8 mouse cellular contexts compared by ENCODE assay signal in genomic region chr10:128549682-128550057, GRCm38 (mm10). TPM values are rescaled to one million over a fixed set of nuclear protein-coding genes. Genes with fewer than 3 reads are reported as not detected.
DNase-seq lines count a peak whose midpoint lies in the region; ATAC-seq and TF ChIP-seq lines count a peak whose summit lies in the region.
"Not testable (repeated sequence)": the region's sequence is repeated elsewhere in the genome, so short reads cannot be mapped to it uniquely, and the experiment has no call there.

No protein-coding gene starts in this region.

- H3K4me3 ChIP-seq in hindbrain, embryonic 11.5 days (ENCODE audit: low read depth, low read length); kidney, postnatal 0 days (replicated peaks; ENCODE audit: low read depth, low read length); myocyte; thymus, adult 2 months (ENCODE audit: control insufficient read depth, insufficient read depth, low read length): not testable (repeated sequence)
- peak overlapping the region; percentile 89; the same call in 1 of the 2 replicates for H3K4me3 ChIP-seq in liver, embryonic 15.5 days (replicated peaks)

- not testable (repeated sequence) for H3K9ac ChIP-seq in hindbrain, embryonic 11.5 days (ENCODE audit: low read depth, low read length); kidney, postnatal 0 days (ENCODE audit: low read depth, low read length)
- H3K9ac ChIP-seq in liver, embryonic 15.5 days = 0 out of 2 replicates have a peak overlapping the region, but pooled peaks have one; percentile 26

- not testable (repeated sequence) for ATAC-seq in hindbrain, embryonic 11.5 days (ENCODE audit: low FRiP score); kidney, postnatal 0 days (replicated peaks; ENCODE audit: low FRiP score, low read depth); liver, embryonic 15.5 days (ENCODE audit: insufficient read depth)

- not testable (repeated sequence) for H3K4me2 ChIP-seq in hindbrain, embryonic 11.5 days (replicated peaks; ENCODE audit: low read depth, low read length)
- H3K4me2 ChIP-seq in kidney, postnatal 0 days (ENCODE audit: low read length) = 0 out of 2 replicates have a peak overlapping the region, but pooled peaks have one; percentile 23
- peak overlapping the region; percentile 90 for H3K4me2 ChIP-seq in liver, embryonic 15.5 days
- peak overlapping the region; percentile 76 for H3K4me2 ChIP-seq in myocyte (ENCODE audit: low read depth)

- H3K27ac ChIP-seq in hindbrain, embryonic 11.5 days (ENCODE audit: low read depth, low read length); kidney, postnatal 0 days; thymus, adult 2 months (ENCODE audit: control insufficient read depth, insufficient read depth, low read length): not testable (repeated sequence)
- peak overlapping the region; percentile 94 for H3K27ac ChIP-seq in liver, embryonic 15.5 days (replicated peaks)

- not testable (repeated sequence) for TF ChIP-seq POLR2A in myocyte (IDR thresholded peaks at IDR 0.05; ENCODE audit: insufficient read length, low read depth); thymus, adult 2 months (IDR thresholded peaks at IDR 0.05; ENCODE audit: control insufficient read depth, extremely low read depth, insufficient read depth, low read length, poor library complexity)

- H3ac ChIP-seq in myocyte (ENCODE audit: control insufficient read depth, insufficient read length) = not testable (repeated sequence)

- H3K36me3 ChIP-seq in hindbrain, embryonic 11.5 days (ENCODE audit: control insufficient read depth, insufficient read depth, low read length); kidney, postnatal 0 days (ENCODE audit: insufficient read depth, low read length); myocyte (ENCODE audit: control insufficient read depth, insufficient read depth); thymus, adult 2 months (ENCODE audit: control insufficient read depth, insufficient read depth, low read length): not testable (repeated sequence)
- peaks cover 13% of the 10 kb centered on the region for H3K36me3 ChIP-seq in liver, embryonic 15.5 days (replicated peaks)

- 74% methylated on average over 6 of the region's 6 CpGs for WGBS in hindbrain, embryonic 11.5 days
- 69% methylated on average over 6 of the region's 6 CpGs for WGBS in kidney, postnatal 0 days
- WGBS in liver, embryonic 15.5 days (ENCODE audit: insufficient replicate concordance) = 53% methylated on average over 6 of the region's 6 CpGs
- 78% methylated on average over 6 of the region's 6 CpGs for WGBS in thymus, adult 2 months

- peaks cover 30% of the 10 kb centered on the region for H3K79me2 ChIP-seq in myocyte (ENCODE audit: control insufficient read depth, insufficient read depth)

- H3K9me3 ChIP-seq in hindbrain, embryonic 11.5 days (ENCODE audit: control insufficient read depth, low read length); kidney, postnatal 0 days (replicated peaks; ENCODE audit: low read length); liver, embryonic 15.5 days (replicated peaks): not testable (repeated sequence)

- H3K4me1 ChIP-seq in hindbrain, embryonic 11.5 days (replicated peaks; ENCODE audit: control insufficient read depth, insufficient read depth, low read length); kidney, postnatal 0 days (replicated peaks; ENCODE audit: insufficient read depth, low read length); thymus, adult 2 months (replicated peaks; ENCODE audit: control insufficient read depth, insufficient read depth, low read length): not testable (repeated sequence)
- H3K4me1 ChIP-seq in liver, embryonic 15.5 days (replicated peaks) = peaks cover 22% of the 10 kb centered on the region

- peak; percentile 36 for DNase-seq in NIH3T3 (ENCODE audit: low read depth)
- DNase-seq in cerebellum, postnatal 36 days = peak; percentile 36 to 38
- peak; percentile 21 to 36 for DNase-seq in gastrocnemius, adult 8-10 months (ENCODE audit: low spot score in 2 of 2)
- peak; percentile 10 for DNase-seq in hindbrain, embryonic 11.5 days (ENCODE audit: low spot score)
- DNase-seq in kidney, postnatal 0 days (ENCODE audit: low spot score) = not testable (repeated sequence)
- peak; percentile 15 for DNase-seq in thymus, adult 2 months

- TF ChIP-seq CTCF in kidney, postnatal 0 days (IDR thresholded peaks at IDR 0.05; ENCODE audit: low read depth); thymus, adult 2 months (IDR thresholded peaks at IDR 0.05; ENCODE audit: borderline replicate concordance, control insufficient read depth, extremely low read depth, insufficient read depth, low read length, poor library complexity): not testable (repeated sequence)

- not testable (repeated sequence) for H3K27me3 ChIP-seq in hindbrain, embryonic 11.5 days (ENCODE audit: control insufficient read depth, insufficient read depth, low read length); kidney, postnatal 0 days (ENCODE audit: insufficient read depth, low read length); liver, embryonic 15.5 days; myocyte (ENCODE audit: control insufficient read depth, insufficient read depth, insufficient read length); thymus, adult 2 months (ENCODE audit: control insufficient read depth, insufficient read depth, low read length)

RNA-seq across cellular contexts. Expression of gene Rpl41, which starts 0.6 kb away (rescaled TPM):
- total RNA-seq in gastrocnemius, adult 8-10 months (2022) = 1,000 to 10,000 TPM in 2 of 4 experiments, 100 to 1,000 TPM in 2; 907 to 1,327 (median 1,023) TPM
- polyA plus RNA-seq in hindbrain, embryonic 11.5 days (2014; fragmentation: Nextera tagmentation; extraction: Ambion mirVana) = 2,785 and 2,836 TPM in 2 replicates
- polyA plus RNA-seq in kidney, postnatal 0 days (2015; fragmentation: Nextera tagmentation; extraction: Ambion mirVana) = 3,897 and 4,536 TPM in 2 replicates
- 1,944 and 2,155 TPM in 2 replicates for polyA plus RNA-seq in liver, embryonic 15.5 days (2015; fragmentation: Nextera tagmentation; extraction: Ambion mirVana)
- polyA plus RNA-seq in myocyte (2012; fragmentation: generic; extraction: Trizol) = 12,553 TPM
- polyA plus RNA-seq in thymus, adult 2 months (2012; rRNA removed) = 1,821 and 2,108 TPM in 2 replicates

RNA-seq across cellular contexts. Expression of gene Zc3h10, which starts 2.1 kb away (rescaled TPM):
- 1 to 10 TPM; 5.7 to 7.5 (median 6.7) TPM for total RNA-seq in gastrocnemius, adult 8-10 months (2022)
- polyA plus RNA-seq in hindbrain, embryonic 11.5 days (2014; fragmentation: Nextera tagmentation; extraction: Ambion mirVana) = 14.1 and 15.0 TPM in 2 replicates
- polyA plus RNA-seq in kidney, postnatal 0 days (2015; fragmentation: Nextera tagmentation; extraction: Ambion mirVana) = 13.7 and 16.9 TPM in 2 replicates
- 4.9 and 5.8 TPM in 2 replicates for polyA plus RNA-seq in liver, embryonic 15.5 days (2015; fragmentation: Nextera tagmentation; extraction: Ambion mirVana)
- 13.8 TPM for polyA plus RNA-seq in myocyte (2012; fragmentation: generic; extraction: Trizol)
- polyA plus RNA-seq in thymus, adult 2 months (2012; rRNA removed) = 25.6 and 27.1 TPM in 2 replicates

RNA-seq across cellular contexts. Expression of gene Pa2g4, which starts 16.1 kb away (rescaled TPM):
- total RNA-seq in gastrocnemius, adult 8-10 months (2022) = 10 to 100 TPM; 29.0 to 39.9 (median 33.1) TPM
- polyA plus RNA-seq in hindbrain, embryonic 11.5 days (2014; fragmentation: Nextera tagmentation; extraction: Ambion mirVana) = 220 and 243 TPM in 2 replicates
- polyA plus RNA-seq in kidney, postnatal 0 days (2015; fragmentation: Nextera tagmentation; extraction: Ambion mirVana) = 124 and 132 TPM in 2 replicates
- 118 and 119 TPM in 2 replicates for polyA plus RNA-seq in liver, embryonic 15.5 days (2015; fragmentation: Nextera tagmentation; extraction: Ambion mirVana)
- polyA plus RNA-seq in myocyte (2012; fragmentation: generic; extraction: Trizol) = 127 TPM
- polyA plus RNA-seq in thymus, adult 2 months (2012; rRNA removed) = 46.8 and 52.9 TPM in 2 replicates

RNA-seq across cellular contexts. Expression of gene Esyt1, which starts 24.0 kb away (rescaled TPM):
- total RNA-seq in gastrocnemius, adult 8-10 months (2022) = 10 to 100 TPM; 10.4 to 13.5 (median 13.4) TPM
- polyA plus RNA-seq in hindbrain, embryonic 11.5 days (2014; fragmentation: Nextera tagmentation; extraction: Ambion mirVana) = 12.6 and 15.7 TPM in 2 replicates
- 15.9 TPM in 2 replicates for polyA plus RNA-seq in kidney, postnatal 0 days (2015; fragmentation: Nextera tagmentation; extraction: Ambion mirVana)
- 11.8 and 12.6 TPM in 2 replicates for polyA plus RNA-seq in liver, embryonic 15.5 days (2015; fragmentation: Nextera tagmentation; extraction: Ambion mirVana)
- 166 TPM for polyA plus RNA-seq in myocyte (2012; fragmentation: generic; extraction: Trizol)
- 146 and 155 TPM in 2 replicates for polyA plus RNA-seq in thymus, adult 2 months (2012; rRNA removed)

RNA-seq across cellular contexts. Expression of gene Erbb3, which starts 39.8 kb away (rescaled TPM):
- total RNA-seq in gastrocnemius, adult 8-10 months (2022) = 1 to 10 TPM; 2.1 to 2.7 (median 2.2) TPM
- polyA plus RNA-seq in hindbrain, embryonic 11.5 days (2014; fragmentation: Nextera tagmentation; extraction: Ambion mirVana) = 4.6 and 7.0 TPM in 2 replicates
- polyA plus RNA-seq in kidney, postnatal 0 days (2015; fragmentation: Nextera tagmentation; extraction: Ambion mirVana) = 9.6 and 10.2 TPM in 2 replicates
- 3.1 and 3.6 TPM in 2 replicates for polyA plus RNA-seq in liver, embryonic 15.5 days (2015; fragmentation: Nextera tagmentation; extraction: Ambion mirVana)
- 23.3 TPM for polyA plus RNA-seq in myocyte (2012; fragmentation: generic; extraction: Trizol)
- polyA plus RNA-seq in thymus, adult 2 months (2012; rRNA removed) = 2.8 and 3.3 TPM in 2 replicates
